Mouse (Mus musculus) testis, adult 2 months (tissue): ENCODE measurements around the gene Sdk2. TPM values are rescaled to one million over a fixed set of nuclear protein-coding genes. Genes with fewer than 3 reads are reported as not detected.

ENCODE experiments used
- H3K27ac ChIP-seq: fragments of 200-500 bp; 2 replicates; pipeline ENCODE4 v1.5.1; 2012; ENCODE audit warnings: low read depth, low read length; ENCODE audit not compliant: control insufficient read depth, insufficient read depth
- H3K27me3 ChIP-seq: fragments of 200-500 bp; 2 replicates; pipeline ENCODE4 v1.6.1; 2012; ENCODE audit warnings: mild to moderate bottlenecking, low read length, moderate library complexity; ENCODE audit not compliant: control insufficient read depth, insufficient read depth
- H3K36me3 ChIP-seq: fragments of 200-500 bp; 2 replicates; pipeline ENCODE4 v1.6.1; 2012; ENCODE audit warnings: mild to moderate bottlenecking, low read length; ENCODE audit not compliant: control insufficient read depth, insufficient read depth
- H3K4me1 ChIP-seq: fragments of 200-500 bp; 2 replicates; pipeline ENCODE4 v1.6.1; 2012; ENCODE audit warnings: low read length; ENCODE audit not compliant: control insufficient read depth, insufficient read depth
- H3K4me3 ChIP-seq: fragments of 200-500 bp; 2 replicates; pipeline ENCODE4 v1.5.1; 2012; ENCODE audit warnings: low read depth, mild to moderate bottlenecking, low read length, moderate library complexity, mixed read lengths; ENCODE audit not compliant: control insufficient read depth
- CTCF ChIP-seq: fragments of 200-500 bp; IDR thresholded peaks from 2 replicates; pipeline ENCODE4 v1.5.1; 2012; ENCODE audit warnings: low read depth, mild to moderate bottlenecking, inconsistent platforms, low read length, moderate library complexity; ENCODE audit not compliant: control insufficient read depth, insufficient read depth, insufficient replicate concordance
- POLR2A ChIP-seq: fragments of 200-500 bp; IDR thresholded peaks from 2 replicates; pipeline ENCODE4 v1.6.1; 2012; ENCODE audit warnings: low read depth, mild to moderate bottlenecking, inconsistent platforms, low read length, moderate library complexity; ENCODE audit not compliant: control insufficient read depth
- polyA plus RNA-seq: library from polyadenylated mRNA; depleted of rRNA; stranded (reverse); fragments of >200 nt; gene quantifications from 2 replicates; pipeline ENCODE4 v1.2.3, GENCODE M21; 2012

Gene Sdk2
- polyA plus RNA-seq, 1 experiment: 7.8 TPM

DNA sequence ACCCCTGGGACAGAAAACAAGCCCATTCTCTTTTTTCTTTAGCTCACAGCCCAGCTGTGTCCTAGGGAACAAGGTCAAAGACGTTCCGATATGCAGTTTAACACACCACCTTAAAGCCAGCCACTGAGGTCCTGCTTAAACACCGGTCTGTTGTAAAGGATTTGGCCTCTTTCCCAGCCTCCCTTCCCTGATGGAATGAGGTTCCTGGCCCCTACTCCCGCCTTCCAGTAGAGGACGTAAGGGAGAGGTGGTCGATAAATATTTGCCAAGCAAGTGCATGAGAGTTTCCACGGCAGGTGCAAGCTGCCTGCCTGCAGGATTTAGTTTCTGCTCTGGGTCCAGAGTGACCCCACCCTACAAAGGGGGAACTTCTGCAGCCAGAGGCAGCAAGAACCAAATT lies 4.9 kb downstream of the Sdk2 start:
- Histone ChIP-seq H3K4me1 (peaks cover 16% of the 10 kb centered on the region), H3K36me3 (no peaks in the 10 kb centered on the region), H3K4me3 (no peak overlapping the region), H3K27me3 (peaks cover 12% of the 10 kb centered on the region), H3K27ac (no peak overlapping the region)
- TF ChIP-seq CTCF (no peak), POLR2A (no peak)

DNA sequence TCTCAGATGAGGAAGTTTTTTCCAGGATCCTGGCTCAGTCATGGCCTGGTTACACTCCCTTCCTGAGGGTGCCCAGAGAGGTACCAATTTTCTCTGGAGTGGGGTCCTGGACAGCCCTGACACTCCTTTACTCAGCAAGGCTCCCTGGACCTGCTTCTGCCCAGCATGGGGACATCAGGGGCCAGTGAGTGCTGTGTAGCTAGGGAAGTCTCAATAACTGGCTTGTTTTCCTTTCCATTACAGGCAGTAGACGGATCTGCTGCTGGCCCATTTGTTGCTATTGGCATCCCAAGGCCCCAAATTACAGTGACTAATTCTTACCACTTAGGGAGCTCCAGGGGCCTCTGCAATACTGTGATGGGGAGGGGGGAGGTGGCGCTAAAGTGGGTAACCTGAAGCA lies 5.6 kb downstream of the Sdk2 start:
- H3K4me3 ChIP-seq: no peak overlapping the region
- peaks cover 12% of the 10 kb centered on the region for H3K27me3 ChIP-seq
- H3K4me1 ChIP-seq: peaks cover 14% of the 10 kb centered on the region
- no peak overlapping the region for H3K27ac ChIP-seq
- H3K36me3 ChIP-seq: no peaks in the 10 kb centered on the region
- TF ChIP-seq POLR2A (no peak), CTCF (no peak)

DNA sequence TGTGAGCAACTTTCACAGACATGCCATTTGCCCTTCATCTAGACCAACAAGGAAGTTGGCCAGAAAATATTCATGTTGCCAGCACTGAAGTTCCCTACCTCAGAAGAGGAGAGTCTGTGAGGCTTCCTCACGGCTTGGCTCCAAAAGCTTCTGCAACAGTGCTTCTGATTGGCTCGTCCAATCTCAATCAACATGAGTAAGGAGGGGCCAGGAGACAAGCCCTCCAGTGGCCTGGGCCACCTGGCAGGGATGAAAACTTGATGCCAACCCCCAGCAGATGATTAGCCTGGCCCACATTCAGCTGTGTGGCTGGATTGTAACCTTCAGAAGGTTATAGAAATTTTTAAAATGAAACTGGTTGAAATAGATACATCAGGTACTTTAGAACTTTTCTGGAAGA lies 10.5 kb downstream of the Sdk2 start:
- TF ChIP-seq POLR2A (no peak), CTCF (no peak)
- no peak overlapping the region for H3K27ac ChIP-seq
- no peaks in the 10 kb centered on the region for H3K36me3 ChIP-seq
- H3K4me1 ChIP-seq: no peaks in the 10 kb centered on the region
- no peak overlapping the region for H3K4me3 ChIP-seq
- no peaks in the 10 kb centered on the region for H3K27me3 ChIP-seq

DNA sequence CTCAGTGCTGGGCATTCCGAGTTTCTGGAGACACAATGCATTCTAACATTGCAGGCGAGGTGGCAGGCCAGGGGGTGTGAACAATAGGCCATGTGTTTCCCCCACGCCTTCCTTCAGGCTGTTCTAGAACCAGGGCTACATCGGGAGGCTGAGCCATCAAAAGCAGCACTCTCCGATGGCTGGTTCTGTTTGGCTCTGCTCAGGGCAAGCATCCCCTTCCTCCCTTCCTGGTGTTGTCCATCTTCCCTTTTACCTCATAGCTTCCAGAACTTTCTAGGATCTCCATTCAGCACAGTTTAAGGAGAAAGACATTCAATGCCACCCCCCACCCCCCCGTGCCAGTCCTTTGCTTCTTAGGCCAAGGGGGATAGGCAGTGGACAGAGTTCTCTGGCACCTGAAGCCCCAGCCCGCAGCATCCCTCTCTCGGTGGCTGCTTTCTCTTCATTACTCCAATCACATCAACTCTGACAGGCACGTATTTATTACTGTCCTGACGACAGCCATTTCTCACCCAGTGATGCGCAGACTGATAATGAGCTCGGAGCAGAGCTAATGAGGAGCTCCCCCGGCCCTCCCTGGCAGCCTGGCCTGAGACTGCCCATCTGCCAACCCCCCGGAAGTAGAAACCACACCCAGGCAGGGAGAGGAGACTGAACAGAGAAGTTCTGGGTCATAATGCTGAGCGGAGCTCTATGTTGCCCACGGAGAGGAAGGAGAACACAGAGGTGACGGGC lies 12.1 kb downstream of the Sdk2 start:
- H3K4me3 ChIP-seq: no peak overlapping the region
- TF ChIP-seq POLR2A (no peak), CTCF (no peak)
- H3K27ac ChIP-seq: no peak overlapping the region
- H3K27me3 ChIP-seq: no peaks in the 10 kb centered on the region
- no peaks in the 10 kb centered on the region for H3K4me1 ChIP-seq
- no peaks in the 10 kb centered on the region for H3K36me3 ChIP-seq

DNA sequence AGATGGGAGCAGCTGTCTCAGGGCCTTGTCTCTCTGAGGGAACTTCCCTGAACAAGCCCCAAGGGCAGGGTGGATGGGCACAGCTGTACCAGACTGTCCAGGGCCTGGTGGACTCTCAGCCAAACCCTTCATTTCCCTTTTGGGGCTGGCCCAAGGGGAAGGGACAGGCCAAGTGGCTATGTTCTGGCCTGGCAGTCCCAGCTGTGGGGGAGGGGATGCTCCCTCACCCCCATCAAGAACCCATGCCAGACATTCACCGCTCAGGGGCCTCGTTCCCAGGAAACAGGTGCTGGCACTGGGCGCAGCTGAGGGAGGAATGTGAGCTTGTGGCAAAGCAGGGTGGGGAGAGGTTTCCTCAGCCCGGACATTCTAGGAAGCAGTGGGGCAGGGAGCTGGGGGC lies 15.5 kb downstream of the Sdk2 start:
- Histone ChIP-seq H3K4me3 (no peak overlapping the region), H3K4me1 (no peaks in the 10 kb centered on the region), H3K27ac (no peak overlapping the region), H3K36me3 (no peaks in the 10 kb centered on the region), H3K27me3 (no peaks in the 10 kb centered on the region)
- TF ChIP-seq POLR2A (no peak), CTCF (no peak)

DNA sequence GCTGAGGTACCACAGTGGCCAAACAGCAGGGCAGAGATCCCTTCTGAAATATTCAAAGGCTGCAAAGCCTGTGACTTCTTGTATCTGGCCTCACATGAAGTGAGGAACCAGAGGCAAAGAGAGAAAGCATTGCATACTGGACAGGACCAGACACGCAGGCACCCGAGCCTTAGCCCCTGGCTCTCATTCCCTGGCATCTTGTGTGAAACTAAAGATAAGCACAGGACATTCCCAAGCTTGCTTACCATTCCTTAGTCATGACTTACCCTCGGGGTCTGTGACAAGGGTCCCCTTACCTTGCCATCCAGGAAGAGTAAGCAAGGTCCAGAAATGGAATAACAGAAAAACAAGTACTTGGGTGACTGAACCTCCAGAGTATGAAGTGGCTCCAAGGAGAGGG lies 16.3 kb downstream of the Sdk2 start:
- Histone ChIP-seq H3K4me3 (no peak overlapping the region), H3K4me1 (no peaks in the 10 kb centered on the region), H3K36me3 (no peaks in the 10 kb centered on the region), H3K27me3 (no peaks in the 10 kb centered on the region), H3K27ac (no peak overlapping the region)
- TF ChIP-seq CTCF: no peak
- no peak for TF ChIP-seq POLR2A

DNA sequence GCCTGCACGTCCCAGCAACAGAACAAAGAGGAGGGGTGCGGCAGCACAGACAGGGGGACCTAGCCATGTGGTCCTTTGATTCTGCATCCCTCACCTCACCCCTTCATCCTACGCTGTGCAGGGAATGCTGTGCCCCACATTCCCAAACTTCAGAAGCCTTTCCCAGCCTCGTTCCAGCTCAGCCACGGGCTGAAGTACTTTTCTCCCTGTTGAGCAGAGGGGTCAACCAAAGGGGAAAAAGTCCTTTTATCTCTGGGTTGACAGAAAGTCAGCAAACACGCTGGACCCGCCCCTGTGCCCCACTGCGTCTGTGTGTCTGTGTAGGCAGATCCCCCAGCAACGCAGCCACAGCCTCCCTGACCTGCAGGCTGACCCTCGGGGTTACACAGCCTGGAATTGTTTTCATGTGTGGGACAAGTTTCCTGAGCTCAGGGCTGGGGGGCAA lies 18.9 kb downstream of the Sdk2 start:
- no peaks in the 10 kb centered on the region for H3K27me3 ChIP-seq
- no peak overlapping the region for H3K27ac ChIP-seq
- no peaks in the 10 kb centered on the region for H3K4me1 ChIP-seq
- H3K36me3 ChIP-seq: no peaks in the 10 kb centered on the region
- no peak overlapping the region for H3K4me3 ChIP-seq
- TF ChIP-seq POLR2A: no peak
- no peak for TF ChIP-seq CTCF

DNA sequence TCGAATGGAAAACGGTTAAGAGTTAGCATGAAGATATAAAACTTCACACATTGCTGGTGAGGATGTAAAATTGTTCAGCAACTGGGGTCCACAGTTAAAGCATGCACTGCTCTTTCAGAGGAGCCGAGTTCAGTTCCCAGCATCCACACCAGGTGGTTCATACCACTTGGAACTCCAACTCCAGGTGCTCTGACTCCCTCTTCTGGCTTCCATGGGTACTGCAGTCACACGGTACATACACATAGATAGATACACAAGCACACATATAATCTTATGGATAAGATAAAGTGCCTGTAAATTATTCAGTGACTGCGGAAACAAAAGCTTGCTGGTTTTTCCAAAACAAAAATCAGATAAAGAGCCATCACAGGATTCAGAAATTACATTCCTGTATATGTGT lies 19.9 kb downstream of the Sdk2 start:
- TF ChIP-seq POLR2A: no peak
- peak; percentile 46; the same call in 1 of the 2 replicates for TF ChIP-seq CTCF
- no peak overlapping the region for H3K27ac ChIP-seq
- no peaks in the 10 kb centered on the region for H3K27me3 ChIP-seq
- H3K4me1 ChIP-seq: no peaks in the 10 kb centered on the region
- H3K4me3 ChIP-seq: no peak overlapping the region
- no peaks in the 10 kb centered on the region for H3K36me3 ChIP-seq
